Mouse (Mus musculus) kidney, postnatal 0 days (tissue): ENCODE measurements around the gene Atp13a3. TPM values are rescaled to one million over a fixed set of nuclear protein-coding genes. Genes with fewer than 3 reads are reported as not detected.

ENCODE experiments used
- ATAC-seq: fragments of 200-750 bp; cut with Nextera tagmentation; replicated peaks from 2 replicates; pipeline ENCODE4 v1.8.0; 2017; ENCODE audit warnings: low read depth, moderate number of reproducible peaks, moderate TSS enrichment, moderate library complexity; ENCODE audit not compliant: low FRiP score
- DNase-seq: peaks from one replicate; pipeline ENCODE4 v3.0.0-alpha.2; 2016; ENCODE audit warnings: low spot score
- H3K27ac ChIP-seq: fragments of 300-500 bp; sonication (generic); 2 replicates; pipeline ENCODE4 v1.5.1; 2014; ENCODE audit warnings: mild to moderate bottlenecking
- H3K27me3 ChIP-seq: fragments of 300-500 bp; sonication (generic); 2 replicates; pipeline ENCODE4 v1.6.1; 2014; ENCODE audit warnings: low read length, mixed read lengths; ENCODE audit not compliant: insufficient read depth
- H3K36me3 ChIP-seq: fragments of 300-500 bp; sonication (generic); 2 replicates; pipeline ENCODE4 v1.6.1; 2014; ENCODE audit warnings: low read length, mixed read lengths; ENCODE audit not compliant: insufficient read depth
- H3K4me1 ChIP-seq: fragments of 300-500 bp; sonication (generic); replicated peaks from 2 replicates; pipeline ENCODE4 v1.6.1; 2014; ENCODE audit warnings: antibody characterized with exemption, low read length, mixed read lengths; ENCODE audit not compliant: insufficient read depth
- H3K4me2 ChIP-seq: fragments of 300-500 bp; sonication (generic); 2 replicates; pipeline ENCODE4 v1.6.1; 2014; ENCODE audit warnings: mild to moderate bottlenecking, low read length, moderate library complexity, mixed read lengths
- H3K4me3 ChIP-seq: fragments of 300-500 bp; sonication (generic); replicated peaks from 2 replicates; pipeline ENCODE4 v1.5.1; 2014; ENCODE audit warnings: low read depth, low read length
- H3K9ac ChIP-seq: fragments of 300-500 bp; sonication (generic); 2 replicates; pipeline ENCODE4 v1.6.1; 2014; ENCODE audit warnings: low read depth, low read length
- H3K9me3 ChIP-seq: fragments of 300-500 bp; sonication (generic); replicated peaks from 2 replicates; pipeline ENCODE4 v1.6.1; 2016; ENCODE audit warnings: low read length, inconsistent platforms, mixed read lengths
- CTCF ChIP-seq: IDR thresholded peaks from 2 replicates; pipeline ENCODE4 v1.5.1; 2016; ENCODE audit warnings: antibody characterized with exemption, low read depth, mild to moderate bottlenecking, moderate library complexity
- WGBS: fragments of 180-500 bp; shearing (Covaris S2); extraction: QIAGEN DNeasy Blood & Tissue Kit; methylation state at CpG from one replicate; pipeline ENCODE4 v1.1.7; 2014; 5-methylcytosine and 5-hydroxymethylcytosine counted together
- polyA plus RNA-seq: library from polyadenylated mRNA; unstranded; fragments of >200 nt; fragmentation: Nextera tagmentation; extraction: Ambion mirVana; gene quantifications from 2 replicates; pipeline ENCODE4 v1.2.1, GENCODE M21; 2015

Gene Atp13a3
- polyA plus RNA-seq, 1 experiment from 2014 or later: 11.2 TPM

DNA sequence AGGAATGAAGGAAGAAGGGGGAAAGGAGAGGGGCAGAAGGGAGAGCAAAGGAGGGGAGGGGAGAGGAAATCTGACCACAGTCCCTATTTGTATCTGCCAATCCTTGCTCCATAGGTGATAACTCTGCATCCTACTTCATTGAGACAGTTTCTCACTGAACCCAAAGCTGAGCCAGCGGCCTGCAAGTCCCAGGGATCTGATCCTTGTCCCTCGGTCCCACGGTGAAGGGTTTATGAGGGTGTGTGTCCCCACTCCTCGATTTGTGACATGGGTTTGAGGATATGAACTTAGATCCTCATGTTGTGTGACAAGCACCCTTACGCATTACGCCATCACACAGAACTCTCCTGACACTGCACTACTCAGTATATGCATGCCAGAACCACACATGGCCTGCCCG, 110.7 kb downstream of the Atp13a3 start:
- DNase-seq: no peak
- 88% methylated on average over 7 of the region's 7 CpGs for WGBS

DNA sequence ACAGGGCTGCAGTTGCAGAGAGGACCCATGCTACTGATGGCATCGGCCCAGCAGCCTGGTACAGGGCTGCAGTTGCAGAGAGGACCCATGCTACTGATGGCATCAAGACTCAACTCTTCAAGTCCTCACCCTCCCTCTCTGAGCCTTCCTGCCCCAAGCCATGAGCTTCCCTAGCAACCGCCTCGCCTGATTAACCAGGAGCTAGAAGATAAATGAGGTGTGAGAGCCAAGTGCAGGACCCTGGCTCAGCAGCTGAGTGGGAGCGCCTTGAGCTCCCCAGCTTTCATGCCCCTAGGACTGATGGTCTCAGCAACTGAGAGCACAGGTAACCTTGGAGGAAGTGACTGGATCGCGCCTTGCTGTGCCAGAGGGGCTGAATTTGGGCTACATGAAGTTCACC, 115.3 kb downstream of the Atp13a3 start:
- no peak for TF ChIP-seq CTCF
- H3K4me3 ChIP-seq: no peak overlapping the region
- ATAC-seq: peak; percentile 49; the same call in 1 of the 2 replicates
- H3K9me3 ChIP-seq: no peaks in the 10 kb centered on the region
- H3K4me1 ChIP-seq: 0 out of 2 replicates have a peak, but pooled peaks cover 2% of the 10 kb centered on the region
- peak; percentile 59 for DNase-seq
- no peak overlapping the region for H3K9ac ChIP-seq
- H3K27me3 ChIP-seq: no peaks in the 10 kb centered on the region
- H3K36me3 ChIP-seq: no peaks in the 10 kb centered on the region
- no peak overlapping the region for H3K27ac ChIP-seq
- WGBS: 46% methylated on average over 6 of the region's 6 CpGs
- no peak overlapping the region for H3K4me2 ChIP-seq

More for the DNA sequence above, 110.7 kb downstream of the Atp13a3 start:
- no peak for ATAC-seq
- Histone ChIP-seq H3K36me3 (no peaks in the 10 kb centered on the region), H3K4me3 (no peak overlapping the region), H3K27ac (no peak overlapping the region), H3K9ac (no peak overlapping the region), H3K9me3 (no peaks in the 10 kb centered on the region), H3K4me1 (0 out of 2 replicates have a peak, but pooled peaks cover 2% of the 10 kb centered on the region), H3K4me2 (no peak overlapping the region), H3K27me3 (no peaks in the 10 kb centered on the region)
- no peak for TF ChIP-seq CTCF

DNA sequence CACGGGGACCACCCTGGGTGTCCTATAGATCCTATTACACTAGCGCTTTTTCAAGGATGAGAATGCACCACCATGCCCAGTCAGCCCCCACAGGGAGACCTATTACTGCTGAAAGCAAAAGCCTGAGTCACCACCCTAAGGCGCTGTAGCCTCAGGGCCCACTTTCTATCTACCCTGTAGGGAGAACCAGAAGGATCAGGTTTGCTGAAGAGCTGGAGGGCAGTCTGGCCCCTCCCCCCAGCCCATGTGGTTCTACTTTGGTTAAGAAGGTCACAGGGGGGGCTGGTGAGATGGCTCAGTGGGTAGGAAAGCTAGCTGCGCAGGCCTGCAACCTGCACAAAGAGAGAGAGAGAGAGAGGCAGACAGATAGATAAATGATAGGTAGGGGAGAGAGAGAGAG, 120.1 kb downstream of the Atp13a3 start:
- Histone ChIP-seq H3K27ac (no peak overlapping the region), H3K4me3 (no peak overlapping the region), H3K9me3 (no peaks in the 10 kb centered on the region), H3K36me3 (no peaks in the 10 kb centered on the region), H3K4me2 (no peak overlapping the region), H3K9ac (no peak overlapping the region), H3K27me3 (0 out of 2 replicates have a peak, but pooled peaks cover 3% of the 10 kb centered on the region), H3K4me1 (peaks cover 11% of the 10 kb centered on the region; the same call in 1 of the 2 replicates)
- no peak for TF ChIP-seq CTCF
- DNase-seq (no peak), ATAC-seq (no peak)
- WGBS: 73% methylated on average over 4 of the region's 4 CpGs

DNA sequence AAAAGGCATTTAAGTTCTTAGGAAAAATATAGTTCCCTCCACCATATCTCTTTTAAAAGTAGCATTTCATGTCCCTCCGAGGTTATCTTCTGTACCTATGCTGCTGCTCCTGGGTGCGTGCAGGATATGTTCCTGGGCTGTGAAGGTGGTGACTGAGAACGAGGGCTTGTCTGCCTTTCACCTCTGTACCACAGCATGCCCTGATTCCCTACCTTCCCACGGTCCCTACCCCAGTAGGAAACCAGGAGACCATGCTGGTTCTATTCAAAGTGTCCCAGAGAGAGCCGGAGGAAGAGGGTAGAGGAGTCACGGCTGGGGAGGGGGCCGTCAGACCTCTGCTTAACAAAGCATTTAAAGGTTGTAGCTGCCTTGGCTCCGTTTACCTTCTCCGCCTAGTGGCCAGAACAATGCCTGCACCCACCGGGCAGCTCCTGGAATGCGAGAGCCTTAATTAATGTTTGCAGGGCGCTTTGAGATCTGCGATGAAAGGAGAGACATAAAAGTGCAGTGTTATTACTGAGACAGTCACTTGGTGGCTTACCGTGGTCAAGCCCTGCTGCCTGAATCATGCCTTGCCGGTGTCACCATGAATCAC, 121.9 kb downstream of the Atp13a3 start:
- H3K27me3 ChIP-seq: 0 out of 2 replicates have a peak, but pooled peaks cover 3% of the 10 kb centered on the region
- no peak overlapping the region for H3K27ac ChIP-seq
- no peaks in the 10 kb centered on the region for H3K36me3 ChIP-seq
- H3K4me3 ChIP-seq: no peak overlapping the region
- ATAC-seq (peak; percentile 38; the same call in 1 of the 2 replicates), DNase-seq (peak; percentile 79)
- H3K9me3 ChIP-seq: no peaks in the 10 kb centered on the region
- no peak overlapping the region for H3K9ac ChIP-seq
- peak overlapping the region; percentile 21; the same call in 1 of the 2 replicates for H3K4me2 ChIP-seq
- peaks cover 12% of the 10 kb centered on the region; the same call in 1 of the 2 replicates for H3K4me1 ChIP-seq
- TF ChIP-seq CTCF: peak; percentile 74
- 2% methylated on average over 15 of the region's 15 CpGs for WGBS

DNA sequence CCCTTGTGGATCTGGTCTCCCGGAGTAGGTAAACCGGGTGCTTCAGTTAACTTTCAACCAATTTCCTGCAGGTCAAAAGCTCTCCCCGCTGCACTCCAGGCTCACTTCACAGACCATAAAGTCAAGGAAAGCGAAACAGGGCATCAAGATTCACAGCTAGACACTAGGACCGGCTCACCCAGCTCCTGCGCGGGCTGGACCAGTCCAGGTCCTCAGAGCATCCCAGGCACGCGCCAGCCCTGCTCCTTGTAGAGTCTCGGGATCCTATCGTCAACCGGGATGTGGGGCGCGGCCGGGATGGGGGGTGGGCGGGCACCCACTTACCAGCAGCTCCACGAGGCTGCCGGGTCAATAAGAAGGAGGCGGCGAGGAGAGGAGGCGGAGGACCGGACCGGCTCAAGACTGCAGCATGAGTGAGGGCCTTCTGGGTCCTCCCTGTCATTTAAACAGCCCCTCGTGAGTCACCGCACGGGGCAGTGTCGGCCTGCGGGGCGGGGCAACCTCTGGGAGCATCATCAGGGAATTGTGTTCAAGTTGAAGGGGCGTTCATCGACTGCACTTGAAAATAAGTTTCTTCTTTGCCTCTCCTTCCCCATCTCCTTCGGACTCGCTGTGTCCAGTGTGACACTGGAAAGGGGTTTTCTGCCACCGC, 122.8 kb downstream of the Atp13a3 start, which contains the start of gene Lrrc15:
Lrrc15 (minus strand) TSS at position 413 of the 652 bp plus-strand sequence.
- no peaks in the 10 kb centered on the region for H3K36me3 ChIP-seq
- H3K27me3 ChIP-seq: 0 out of 2 replicates have a peak, but pooled peaks cover 3% of the 10 kb centered on the region
- H3K27ac ChIP-seq: no peak within 1 kb of the TSS
- peak; percentile 43; the same call in 1 of the 2 replicates for TF ChIP-seq CTCF
- peaks cover 12% of the 10 kb centered on the region; the same call in 1 of the 2 replicates for H3K4me1 ChIP-seq
- H3K4me3 ChIP-seq: peak within 1 kb of the TSS; percentile 26
- WGBS: 4% methylated on average over 34 of the region's 34 CpGs
- no peaks in the 10 kb centered on the region for H3K9me3 ChIP-seq
- H3K9ac ChIP-seq: peak within 1 kb of the TSS; percentile 32; the same call in 1 of the 2 replicates
- DNase-seq (peak; percentile 40), ATAC-seq (peak; percentile 37; the same call in 1 of the 2 replicates)
- H3K4me2 ChIP-seq: peak within 1 kb of the TSS; percentile 62

DNA sequence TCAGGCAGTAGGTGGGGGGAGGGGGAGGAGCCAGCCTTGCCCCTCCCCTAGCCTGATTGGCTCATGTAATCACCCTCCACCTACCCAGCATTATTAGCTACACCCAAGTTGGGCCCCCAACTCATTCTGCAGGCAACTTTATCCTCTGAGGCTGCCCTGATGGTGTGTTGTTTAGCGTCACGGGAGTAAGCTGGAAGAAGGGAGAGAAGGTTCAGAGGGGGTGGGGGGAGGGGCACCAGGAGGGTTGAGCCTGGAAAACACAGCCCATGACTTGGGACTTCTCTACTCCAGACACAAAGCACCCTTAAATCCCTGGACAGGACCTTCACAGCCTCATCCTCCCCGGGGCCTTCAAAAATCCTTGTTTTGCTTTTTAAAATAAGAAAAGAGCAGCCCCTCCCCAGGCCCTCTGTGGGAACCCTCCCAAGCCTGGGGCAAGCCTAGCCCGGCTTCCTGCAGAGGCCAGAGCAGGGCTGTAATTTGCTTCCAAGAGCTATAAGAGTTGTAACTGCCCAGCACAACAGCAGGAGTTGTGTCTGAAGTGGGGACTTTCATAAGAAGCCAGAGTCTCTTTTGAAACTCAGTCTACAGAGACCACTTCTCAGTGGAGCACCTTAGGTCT, 125.0 kb downstream of the Atp13a3 start:
- Histone ChIP-seq H3K9ac (no peak overlapping the region), H3K4me1 (peaks cover 12% of the 10 kb centered on the region; the same call in 1 of the 2 replicates), H3K27ac (no peak overlapping the region), H3K36me3 (no peaks in the 10 kb centered on the region), H3K4me2 (no peak overlapping the region), H3K27me3 (0 out of 2 replicates have a peak, but pooled peaks cover 3% of the 10 kb centered on the region), H3K4me3 (no peak overlapping the region), H3K9me3 (no peaks in the 10 kb centered on the region)
- TF ChIP-seq CTCF: no peak
- DNase-seq: no peak
- WGBS: 19% methylated on average over 4 of the region's 4 CpGs
- ATAC-seq: no peak
